Comparison of ENCODE assay signal across 9 mouse cellular contexts in the genomic region with DNA sequence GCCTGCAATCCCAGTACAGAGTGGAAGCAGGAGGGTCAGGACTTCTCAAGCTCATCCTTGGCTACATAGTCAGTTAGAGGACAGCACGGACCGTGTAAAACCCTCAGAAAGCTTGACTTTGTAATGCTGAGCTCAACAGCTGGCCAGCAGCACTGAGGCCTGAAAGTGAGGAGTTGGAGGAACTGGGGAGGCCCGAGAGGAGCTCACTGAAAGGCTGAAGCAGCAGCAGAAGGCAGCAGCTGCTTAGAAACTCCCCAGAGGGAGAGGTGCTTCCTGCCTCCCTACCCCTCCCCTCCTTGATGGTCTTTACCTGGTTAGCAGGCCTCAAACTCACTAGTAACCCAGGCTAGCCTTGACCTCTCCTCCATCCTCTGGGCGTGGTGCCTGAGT. TPM values are rescaled to one million over a fixed set of nuclear protein-coding genes. Genes with fewer than 3 reads are reported as not detected.
A peak's percentile ranks its signal among the peaks of the same experiment; 100 is the strongest.
DNase-seq lines count a peak whose midpoint lies in the region; ATAC-seq and TF ChIP-seq lines count a peak whose summit lies in the region.
"Had no signal": no experiment of that assay in that cellular context is flagged by ENCODE, and none has a peak within 500 bp of the region (broad histone marks: within the 10 kb centered on the region; RNA-seq: fewer than 3 reads in every experiment).

No protein-coding gene starts in this region.

- no peaks in the 10 kb centered on the region for H3K27me3 ChIP-seq in stomach, embryonic 16.5 days (ENCODE audit: control insufficient read depth, insufficient read depth, low read length)

- H3K4me2 ChIP-seq in stomach, embryonic 16.5 days (ENCODE audit: low read depth, low read length) = peak overlapping the region; percentile 25; the same call in 1 of the 2 replicates

- no peak for TF ChIP-seq CTCF in gastrocnemius, adult 2 months (IDR thresholded peaks at IDR 0.05)

- H3K9ac ChIP-seq in stomach, embryonic 16.5 days (ENCODE audit: low read length) = peak overlapping the region; percentile 63

- peak overlapping the region; percentile 66 for H3K27ac ChIP-seq in gastrocnemius, adult 2 months
- peak overlapping the region; percentile 98 for H3K27ac ChIP-seq in stomach, embryonic 16.5 days (ENCODE audit: low read length)
- H3K27ac ChIP-seq: macrophage had no signal

- no peaks in the 10 kb centered on the region for H3K36me3 ChIP-seq in stomach, embryonic 16.5 days (ENCODE audit: control insufficient read depth, insufficient read depth, low read length)

- DNase-seq in gastrocnemius, adult 2 months = peak; percentile 25
- no peak for DNase-seq in gastrocnemius, adult 8-10 months (ENCODE audit: low spot score in 2 of 2)
- DNase-seq in spleen, adult 18-20 months = peak; percentile 7 to 18
- no peak for DNase-seq in spleen, adult 12 weeks (ENCODE audit: low spot score)
- peak; percentile 36 for DNase-seq in kidney, postnatal 14 days
- no peak for DNase-seq in urinary bladder, postnatal 25 days (ENCODE audit: low spot score)

- no peak overlapping the region for H3K4me3 ChIP-seq in gastrocnemius, adult 2 months
- H3K4me3 ChIP-seq in stomach, embryonic 16.5 days (replicated peaks; ENCODE audit: low read length) = peak overlapping the region; percentile 14; the same call in 1 of the 2 replicates

- no peaks in the 10 kb centered on the region for H3K9me3 ChIP-seq in stomach, embryonic 16.5 days (replicated peaks; ENCODE audit: control insufficient read depth, low read length)

- intact Hi-C loops in gastrocnemius, adult 2 months (cut with DNase I) = no loop called here

- H3K4me1 ChIP-seq in stomach, embryonic 16.5 days (ENCODE audit: control insufficient read depth, insufficient read depth, low read length) = peaks cover 28% of the 10 kb centered on the region

- 25% methylated on average over 4 of the region's 4 CpGs for WGBS in stomach, embryonic 16.5 days

- peak; percentile 12; the same call in 1 of the 2 replicates for ATAC-seq in stomach, embryonic 16.5 days (ENCODE audit: insufficient read depth, low FRiP score)
- no peak for ATAC-seq in frontal cortex, adult (ENCODE audit: low TSS enrichment)

RNA-seq across cellular contexts. Expression of a gene that starts 4.5 kb away (rescaled TPM):
- total RNA-seq in gastrocnemius, adult 2 months (2021) = 1 to 10 TPM; 4.3 to 6.3 TPM
- total RNA-seq in gastrocnemius, adult 8-10 months (2022) = 1 to 10 TPM; 1.9 to 4.3 (median 3.3) TPM
- polyA plus RNA-seq in stomach, embryonic 16.5 days (2015; fragmentation: Nextera tagmentation; extraction: Ambion mirVana) = 40.3 and 41.9 TPM in 2 replicates

RNA-seq across cellular contexts. Expression of a gene that starts 30.8 kb away (rescaled TPM):
- total RNA-seq in gastrocnemius, adult 2 months (2021) = 10 to 100 TPM; 12.7 to 13.9 TPM
- total RNA-seq in gastrocnemius, adult 8-10 months (2022) = 10 to 100 TPM; 10.8 to 13.1 (median 11.9) TPM
- polyA plus RNA-seq in stomach, embryonic 16.5 days (2015; fragmentation: Nextera tagmentation; extraction: Ambion mirVana) = 6.2 and 6.8 TPM in 2 replicates

Comparison
In these comparisons a context has a peak if more than half of its experiments do, and no peak if none do; other contexts are left out.
1. DNase-seq: peak in gastrocnemius, adult 2 months (single experiment), spleen, adult 18-20 months (2 of 2) and kidney, postnatal 14 days (single experiment); none in gastrocnemius, adult 8-10 months (0 of 2), spleen, adult 12 weeks (single experiment) and urinary bladder, postnatal 25 days (single experiment).